Mouse (Mus musculus): ENCODE measurements at regions not wholly inside any gene's neighbourhood (a gene's known extent, or its start where the extent isn't known, plus 50 kb on each side); places are given as distances from the start of the nearest gene placed in this dataset.

- no peak overlapping the region for H3K4me3 ChIP-seq (ENCODE audit: low read depth, low read length)
- no peaks in the 10 kb centered on the region for H3K27me3 ChIP-seq (ENCODE audit: insufficient read depth, low read length)
- ATAC-seq (no peak), DNase-seq (no peak)
- H3K4me2 ChIP-seq (ENCODE audit: low read depth, low read length), result no peak overlapping the region
- no peaks in the 10 kb centered on the region for H3K9me3 ChIP-seq (ENCODE audit: low read length)
- H3K9ac ChIP-seq (replicated peaks), result no peak overlapping the region
- no peaks in the 10 kb centered on the region for H3K36me3 ChIP-seq (replicated peaks; ENCODE audit: insufficient read depth, low read length)
- no peak for TF ChIP-seq CTCF (IDR thresholded peaks at IDR 0.05; ENCODE audit: low read depth)
- H3K27ac ChIP-seq (ENCODE audit: low read depth), result no peak overlapping the region
- no peaks in the 10 kb centered on the region for H3K4me1 ChIP-seq (ENCODE audit: insufficient read depth)
- WGBS (ENCODE audit: insufficient replicate concordance), result 73% methylated on average over 4 of the region's 4 CpGs
Measured at GRCm38 (mm10) chr7:70171456-70171855, 195.1 kb downstream of the Nr2f2 start.

- Histone ChIP-seq H3K36me3 (replicated peaks; ENCODE audit: insufficient read depth, low read length) (no peaks in the 10 kb centered on the region), H3K27ac (ENCODE audit: low read depth) (no peak overlapping the region), H3K27me3 (ENCODE audit: insufficient read depth, low read length) (no peaks in the 10 kb centered on the region), H3K9ac (replicated peaks) (no peak overlapping the region), H3K4me1 (ENCODE audit: insufficient read depth) (no peaks in the 10 kb centered on the region), H3K4me2 (ENCODE audit: low read depth, low read length) (no peak overlapping the region), H3K4me3 (ENCODE audit: low read depth, low read length) (no peak overlapping the region), H3K9me3 (ENCODE audit: low read length) (no peaks in the 10 kb centered on the region)
- 60% methylated on average over 4 of the region's 4 CpGs for WGBS (ENCODE audit: insufficient replicate concordance)
- DNase-seq (no peak), ATAC-seq (no peak)
- TF ChIP-seq CTCF (IDR thresholded peaks at IDR 0.05; ENCODE audit: low read depth), result no peak
Measured at GRCm38 (mm10) chr7:70168080-70168479, 198.5 kb downstream of the Nr2f2 start.

DNA sequence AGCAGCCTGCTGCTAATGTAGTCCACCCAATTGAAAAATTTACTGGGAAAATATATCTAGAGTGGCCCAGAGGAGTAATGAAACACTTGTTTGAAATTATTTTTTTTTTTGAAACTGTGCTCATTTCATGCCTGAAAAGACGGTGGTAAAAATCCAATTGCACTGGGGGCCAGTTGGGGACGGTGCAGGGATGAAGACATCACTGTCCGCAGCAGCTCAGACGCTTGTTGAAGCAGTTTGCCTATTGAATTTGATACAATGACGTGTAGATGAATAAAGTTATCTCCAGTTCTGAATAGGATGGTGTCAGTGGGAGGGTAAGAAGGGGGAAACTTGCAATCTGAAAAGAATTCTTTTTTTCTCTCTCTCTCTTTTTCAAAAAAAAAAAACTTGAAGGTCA, 200.5 kb downstream of the Nr2f2 start:
- Histone ChIP-seq H3K27me3 (ENCODE audit: insufficient read depth, low read length) (no peaks in the 10 kb centered on the region), H3K27ac (ENCODE audit: low read depth) (no peak overlapping the region), H3K36me3 (replicated peaks; ENCODE audit: insufficient read depth, low read length) (no peaks in the 10 kb centered on the region), H3K4me2 (ENCODE audit: low read depth, low read length) (no peak overlapping the region), H3K9ac (replicated peaks) (no peak overlapping the region), H3K4me1 (ENCODE audit: insufficient read depth) (no peaks in the 10 kb centered on the region), H3K9me3 (ENCODE audit: low read length) (no peaks in the 10 kb centered on the region), H3K4me3 (ENCODE audit: low read depth, low read length) (no peak overlapping the region)
- DNase-seq (no peak), ATAC-seq (no peak)
- TF ChIP-seq EP300 (IDR thresholded peaks at IDR 0.05; ENCODE audit: low read depth) (no peak), CTCF (IDR thresholded peaks at IDR 0.05; ENCODE audit: low read depth) (no peak)
- WGBS (ENCODE audit: insufficient replicate concordance), result 70% methylated on average over 5 of the region's 5 CpGs

GRCm38 (mm10) chr7:70165501-70165900, 201.0 kb downstream of the Nr2f2 start:
- no peak overlapping the region for H3K4me3 ChIP-seq (ENCODE audit: low read depth, low read length)
- no peaks in the 10 kb centered on the region for H3K9me3 ChIP-seq (ENCODE audit: low read length)
- no peak overlapping the region for H3K4me2 ChIP-seq (ENCODE audit: low read depth, low read length)
- DNase-seq (no peak), ATAC-seq (no peak)
- TF ChIP-seq CTCF (IDR thresholded peaks at IDR 0.05; ENCODE audit: low read depth) (no peak), EP300 (IDR thresholded peaks at IDR 0.05; ENCODE audit: low read depth) (no peak)
- H3K36me3 ChIP-seq (replicated peaks; ENCODE audit: insufficient read depth, low read length), result no peaks in the 10 kb centered on the region
- H3K27me3 ChIP-seq (ENCODE audit: insufficient read depth, low read length), result no peaks in the 10 kb centered on the region
- no peak overlapping the region for H3K9ac ChIP-seq (replicated peaks)
- H3K4me1 ChIP-seq (ENCODE audit: insufficient read depth), result no peaks in the 10 kb centered on the region
- no peak overlapping the region for H3K27ac ChIP-seq (ENCODE audit: low read depth)
- 51% methylated on average over 4 of the region's 4 CpGs for WGBS (ENCODE audit: insufficient replicate concordance)

DNA sequence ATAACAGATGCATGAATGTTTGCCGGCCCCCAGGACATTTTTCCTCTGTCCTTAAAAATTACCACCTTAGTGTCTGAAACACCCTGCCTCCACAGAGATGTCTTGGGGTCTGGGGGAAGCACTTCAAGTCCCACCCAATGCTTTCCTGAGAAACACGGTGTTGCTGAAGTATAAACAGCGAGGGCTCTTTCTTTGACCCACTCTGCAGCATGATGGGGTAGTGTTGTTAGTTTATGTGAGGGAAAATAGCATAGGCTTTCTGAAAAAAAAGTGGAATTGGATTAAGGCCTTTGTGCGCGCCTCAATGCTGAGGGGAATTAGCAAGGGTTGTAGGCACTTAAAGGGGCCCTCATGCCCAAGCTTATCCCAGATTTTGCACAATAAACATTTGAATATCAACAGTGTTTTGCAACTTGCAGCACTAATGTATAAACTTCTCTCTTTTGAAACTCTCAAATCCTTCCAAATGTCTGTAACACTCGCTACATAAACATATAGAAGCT, 201.8 kb downstream of the Nr2f2 start:
- H3K36me3 ChIP-seq (replicated peaks; ENCODE audit: insufficient read depth, low read length), result no peaks in the 10 kb centered on the region
- no peak overlapping the region for H3K4me3 ChIP-seq (ENCODE audit: low read depth, low read length)
- no peaks in the 10 kb centered on the region for H3K27me3 ChIP-seq (ENCODE audit: insufficient read depth, low read length)
- no peak for ATAC-seq
- H3K27ac ChIP-seq (ENCODE audit: low read depth), result no peak overlapping the region
- TF ChIP-seq CTCF (IDR thresholded peaks at IDR 0.05; ENCODE audit: low read depth) (no peak), EP300 (IDR thresholded peaks at IDR 0.05; ENCODE audit: low read depth) (no peak)
- no peak overlapping the region for H3K4me2 ChIP-seq (ENCODE audit: low read depth, low read length)
- no peaks in the 10 kb centered on the region for H3K4me1 ChIP-seq (ENCODE audit: insufficient read depth)
- no peak for DNase-seq
- WGBS (ENCODE audit: insufficient replicate concordance), result 64% methylated on average over 6 of the region's 6 CpGs
- no peaks in the 10 kb centered on the region for H3K9me3 ChIP-seq (ENCODE audit: low read length)
- H3K9ac ChIP-seq (replicated peaks), result no peak overlapping the region

DNA sequence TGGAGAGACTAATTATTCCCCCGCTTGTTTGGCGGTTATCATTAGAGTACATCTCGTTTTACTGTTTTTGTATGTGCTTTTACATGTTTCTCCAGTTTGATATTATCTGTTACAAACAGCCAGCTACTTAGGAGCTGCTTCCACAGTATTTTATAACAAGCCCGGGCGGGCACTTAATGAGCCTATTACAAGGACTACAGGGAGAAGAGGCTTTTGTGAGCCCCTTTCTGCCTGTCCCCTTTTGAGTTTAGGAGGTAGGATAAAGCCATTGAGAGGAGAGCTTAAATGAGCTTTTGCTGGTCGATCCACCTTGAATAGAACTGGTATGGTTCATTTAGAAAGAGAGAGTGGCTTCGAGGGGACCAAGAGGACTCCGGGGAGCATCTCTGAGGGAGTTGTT, 208.0 kb downstream of the Nr2f2 start:
- ATAC-seq (no peak), DNase-seq (no peak)
- Histone ChIP-seq H3K27me3 (ENCODE audit: insufficient read depth, low read length) (no peaks in the 10 kb centered on the region), H3K27ac (ENCODE audit: low read depth) (no peak overlapping the region), H3K4me1 (ENCODE audit: insufficient read depth) (no peaks in the 10 kb centered on the region), H3K9me3 (ENCODE audit: low read length) (no peaks in the 10 kb centered on the region), H3K9ac (replicated peaks) (no peak overlapping the region), H3K4me2 (ENCODE audit: low read depth, low read length) (no peak overlapping the region), H3K36me3 (replicated peaks; ENCODE audit: insufficient read depth, low read length) (no peaks in the 10 kb centered on the region), H3K4me3 (ENCODE audit: low read depth, low read length) (no peak overlapping the region)
- TF ChIP-seq CTCF (IDR thresholded peaks at IDR 0.05; ENCODE audit: low read depth) (no peak), EP300 (IDR thresholded peaks at IDR 0.05; ENCODE audit: low read depth) (no peak)
- 72% methylated on average over 8 of the region's 8 CpGs for WGBS (ENCODE audit: insufficient replicate concordance)

GRCm38 (mm10) chr7:70144726-70145271, 221.7 kb downstream of the Nr2f2 start:
- DNase-seq (no peak), ATAC-seq (no peak)
- H3K9me3 ChIP-seq (ENCODE audit: low read length), result no peaks in the 10 kb centered on the region
- H3K36me3 ChIP-seq (replicated peaks; ENCODE audit: insufficient read depth, low read length), result no peaks in the 10 kb centered on the region
- WGBS (ENCODE audit: insufficient replicate concordance), result 63% methylated on average over 4 of the region's 4 CpGs
- H3K27me3 ChIP-seq (ENCODE audit: insufficient read depth, low read length), result no peaks in the 10 kb centered on the region
- H3K4me2 ChIP-seq (ENCODE audit: low read depth, low read length), result no peak overlapping the region
- H3K9ac ChIP-seq (replicated peaks), result no peak overlapping the region
- H3K27ac ChIP-seq (ENCODE audit: low read depth), result no peak overlapping the region
- H3K4me3 ChIP-seq (ENCODE audit: low read depth, low read length), result no peak overlapping the region
- H3K4me1 ChIP-seq (ENCODE audit: insufficient read depth), result no peaks in the 10 kb centered on the region
- TF ChIP-seq CTCF (IDR thresholded peaks at IDR 0.05; ENCODE audit: low read depth) (no peak), EP300 (IDR thresholded peaks at IDR 0.05; ENCODE audit: low read depth) (no peak)
